Mouse (Mus musculus): Measurements from ENCODE around the gene 4930451I11Rik. TPM values are rescaled to one million over a fixed set of nuclear protein-coding genes. Genes with fewer than 3 reads are reported as not detected.
A peak's percentile ranks its signal among the peaks of the same experiment; 100 is the strongest.

The 4930451I11Rik gene
- polyA plus RNA-seq, 1 experiment from 2014 or later = not detected

GRCm38 (mm10) chr7:126817595-126817994 lies 13.8 kb downstream of the 4930451I11Rik start:
- no peak for TF ChIP-seq CTCF (IDR thresholded peaks at IDR 0.05; ENCODE audit: low read depth)
- Histone ChIP-seq H3K36me3 (ENCODE audit: control insufficient read depth, insufficient read depth) (no peaks in the 10 kb centered on the region), H3K4me2 (replicated peaks; ENCODE audit: low read depth) (no peak overlapping the region), H3K4me3 (ENCODE audit: low read depth, low read length) (no peak overlapping the region), H3K9me3 (ENCODE audit: control insufficient read depth) (no peaks in the 10 kb centered on the region), H3K9ac (ENCODE audit: low read depth, low read length) (no peak overlapping the region), H3K4me1 (replicated peaks; ENCODE audit: control insufficient read depth, insufficient read depth, low read length) (no peaks in the 10 kb centered on the region), H3K27ac (ENCODE audit: low read depth, low read length) (no peak overlapping the region), H3K27me3 (replicated peaks; ENCODE audit: control insufficient read depth, insufficient read depth, low read length) (peaks cover 6% of the 10 kb centered on the region)
- ATAC-seq = no peak
- WGBS = 87% methylated on average over 7 of the region's 7 CpGs

GRCm38 (mm10) chr7:126816494-126816893 lies 14.9 kb downstream of the 4930451I11Rik start:
- Histone ChIP-seq H3K27ac (ENCODE audit: low read depth, low read length) (no peak overlapping the region), H3K9me3 (ENCODE audit: control insufficient read depth) (no peaks in the 10 kb centered on the region), H3K36me3 (ENCODE audit: control insufficient read depth, insufficient read depth) (no peaks in the 10 kb centered on the region), H3K9ac (ENCODE audit: low read depth, low read length) (no peak overlapping the region), H3K4me1 (replicated peaks; ENCODE audit: control insufficient read depth, insufficient read depth, low read length) (no peaks in the 10 kb centered on the region), H3K27me3 (replicated peaks; ENCODE audit: control insufficient read depth, insufficient read depth, low read length) (no peaks in the 10 kb centered on the region), H3K4me2 (replicated peaks; ENCODE audit: low read depth) (no peak overlapping the region), H3K4me3 (ENCODE audit: low read depth, low read length) (no peak overlapping the region)
- WGBS = 75% methylated on average over 8 of the region's 8 CpGs
- ATAC-seq = no peak
- TF ChIP-seq CTCF (IDR thresholded peaks at IDR 0.05; ENCODE audit: low read depth) = no peak

GRCm38 (mm10) chr7:126815726-126816222 lies 15.7 kb downstream of the 4930451I11Rik start:
- WGBS = 57% methylated on average over 8 of the region's 8 CpGs
- Histone ChIP-seq H3K27ac (ENCODE audit: low read depth, low read length) (no peak overlapping the region), H3K9ac (ENCODE audit: low read depth, low read length) (no peak overlapping the region), H3K9me3 (ENCODE audit: control insufficient read depth) (no peaks in the 10 kb centered on the region), H3K4me1 (replicated peaks; ENCODE audit: control insufficient read depth, insufficient read depth, low read length) (no peaks in the 10 kb centered on the region), H3K4me2 (replicated peaks; ENCODE audit: low read depth) (no peak overlapping the region), H3K36me3 (ENCODE audit: control insufficient read depth, insufficient read depth) (no peaks in the 10 kb centered on the region), H3K27me3 (replicated peaks; ENCODE audit: control insufficient read depth, insufficient read depth, low read length) (no peaks in the 10 kb centered on the region), H3K4me3 (ENCODE audit: low read depth, low read length) (no peak overlapping the region)
- TF ChIP-seq CTCF (IDR thresholded peaks at IDR 0.05; ENCODE audit: low read depth) = no peak
- ATAC-seq = no peak

GRCm38 (mm10) chr7:126809723-126810369 lies 21.6 kb downstream of the 4930451I11Rik start:
- no peak for TF ChIP-seq CTCF (IDR thresholded peaks at IDR 0.05; ENCODE audit: low read depth)
- Histone ChIP-seq H3K9ac (ENCODE audit: low read depth, low read length) (no peak overlapping the region), H3K4me1 (replicated peaks; ENCODE audit: control insufficient read depth, insufficient read depth, low read length) (no peaks in the 10 kb centered on the region), H3K4me2 (replicated peaks; ENCODE audit: low read depth) (peak overlapping the region; percentile 80), H3K27me3 (replicated peaks; ENCODE audit: control insufficient read depth, insufficient read depth, low read length) (no peaks in the 10 kb centered on the region), H3K9me3 (ENCODE audit: control insufficient read depth) (no peaks in the 10 kb centered on the region), H3K27ac (ENCODE audit: low read depth, low read length) (no peak overlapping the region), H3K4me3 (ENCODE audit: low read depth, low read length) (no peak overlapping the region), H3K36me3 (ENCODE audit: control insufficient read depth, insufficient read depth) (no peaks in the 10 kb centered on the region)
- ATAC-seq = no peak
- 56% methylated on average over 5 of the region's 5 CpGs for WGBS

- peak overlapping the region; percentile 52 for H3K4me3 ChIP-seq (ENCODE audit: low read depth, low read length)
- no peaks in the 10 kb centered on the region for H3K36me3 ChIP-seq (ENCODE audit: control insufficient read depth, insufficient read depth)
- H3K9me3 ChIP-seq (ENCODE audit: control insufficient read depth) = no peaks in the 10 kb centered on the region
- H3K27me3 ChIP-seq (replicated peaks; ENCODE audit: control insufficient read depth, insufficient read depth, low read length) = no peaks in the 10 kb centered on the region
- no peak overlapping the region for H3K27ac ChIP-seq (ENCODE audit: low read depth, low read length)
- WGBS = under 1% methylated on average over 43 of the region's 43 CpGs
- H3K4me1 ChIP-seq (replicated peaks; ENCODE audit: control insufficient read depth, insufficient read depth, low read length) = no peaks in the 10 kb centered on the region
- peak; percentile 76 for ATAC-seq
- peak overlapping the region; percentile 41 for H3K9ac ChIP-seq (ENCODE audit: low read depth, low read length)
- H3K4me2 ChIP-seq (replicated peaks; ENCODE audit: low read depth) = peak overlapping the region; percentile 80
- TF ChIP-seq CTCF (IDR thresholded peaks at IDR 0.05; ENCODE audit: low read depth) = peak; percentile 40
Measured at GRCm38 (mm10) chr7:126808703-126809455, 22.6 kb downstream of the 4930451I11Rik start.

- Histone ChIP-seq H3K4me3 (ENCODE audit: low read depth, low read length) (no peak overlapping the region), H3K4me2 (replicated peaks; ENCODE audit: low read depth) (peak overlapping the region; percentile 80; the same call in 1 of the 2 replicates), H3K27me3 (replicated peaks; ENCODE audit: control insufficient read depth, insufficient read depth, low read length) (no peaks in the 10 kb centered on the region), H3K9ac (ENCODE audit: low read depth, low read length) (no peak overlapping the region), H3K36me3 (ENCODE audit: control insufficient read depth, insufficient read depth) (no peaks in the 10 kb centered on the region), H3K4me1 (replicated peaks; ENCODE audit: control insufficient read depth, insufficient read depth, low read length) (no peaks in the 10 kb centered on the region), H3K9me3 (ENCODE audit: control insufficient read depth) (no peaks in the 10 kb centered on the region), H3K27ac (ENCODE audit: low read depth, low read length) (no peak overlapping the region)
- ATAC-seq = no peak
- 49% methylated on average over 4 of the region's 4 CpGs for WGBS
- TF ChIP-seq CTCF (IDR thresholded peaks at IDR 0.05; ENCODE audit: low read depth) = no peak
Measured at GRCm38 (mm10) chr7:126807405-126807804, 24.0 kb downstream of the 4930451I11Rik start.

Data from intestine, postnatal 0 days (tissue).